Mouse (Mus musculus): ENCODE measurements around the gene Acot8. TPM values are rescaled to one million over a fixed set of nuclear protein-coding genes. Genes with fewer than 3 reads are reported as not detected.
"Not testable (repeated sequence)": the region's sequence is repeated elsewhere in the genome, so short reads cannot be mapped to it uniquely, and the experiment has no call there.

The Acot8 gene
- total RNA-seq, 2 experiments from 2014 or later, result 20.6 to 20.8 TPM

DNA sequence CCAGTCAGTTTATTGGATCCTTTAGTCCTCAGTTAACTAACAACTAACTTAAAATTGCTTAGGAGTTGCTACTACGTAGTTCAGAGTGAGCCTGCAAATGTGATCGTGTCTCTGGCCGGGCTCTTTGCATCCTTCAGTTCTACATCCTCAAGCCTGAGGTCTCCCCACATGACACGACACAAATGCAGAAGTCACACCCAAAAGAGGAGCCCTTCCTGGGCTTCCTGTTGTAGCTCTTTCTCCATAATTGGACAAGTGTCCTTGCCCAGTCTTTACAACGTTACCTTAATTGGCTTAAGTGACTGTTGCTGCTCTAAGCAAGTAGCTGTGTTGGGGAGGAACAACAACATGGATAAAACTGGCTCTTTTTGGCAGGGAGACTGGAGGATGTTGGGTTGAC, 10.7 kb upstream of the Acot8 start:
- no peak for DNase-seq
- intact Hi-C loops (cut with DNase I), result no loop called here

DNA sequence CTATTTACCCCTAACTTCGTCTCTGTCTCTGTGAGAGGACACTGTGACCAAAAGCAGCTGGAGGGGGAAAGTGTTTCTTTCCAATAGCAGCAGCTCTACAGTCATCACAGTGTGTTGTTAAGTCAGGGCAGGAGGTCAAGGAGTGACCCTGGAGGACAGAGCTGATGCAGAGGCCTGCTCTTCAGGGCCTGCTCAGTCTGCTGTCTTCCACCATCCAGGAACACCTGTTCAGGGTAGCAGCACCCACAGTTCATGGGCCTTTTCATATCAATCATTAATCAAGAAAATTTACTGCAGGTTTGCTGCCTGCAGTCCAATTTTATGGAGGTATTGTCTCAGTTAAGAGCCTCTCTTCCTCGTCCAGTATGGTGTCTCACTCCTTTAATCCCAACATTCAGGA, 8.9 kb upstream of the Acot8 start:
- intact Hi-C loops (cut with DNase I), result no loop called here
- no peak for DNase-seq

DNA sequence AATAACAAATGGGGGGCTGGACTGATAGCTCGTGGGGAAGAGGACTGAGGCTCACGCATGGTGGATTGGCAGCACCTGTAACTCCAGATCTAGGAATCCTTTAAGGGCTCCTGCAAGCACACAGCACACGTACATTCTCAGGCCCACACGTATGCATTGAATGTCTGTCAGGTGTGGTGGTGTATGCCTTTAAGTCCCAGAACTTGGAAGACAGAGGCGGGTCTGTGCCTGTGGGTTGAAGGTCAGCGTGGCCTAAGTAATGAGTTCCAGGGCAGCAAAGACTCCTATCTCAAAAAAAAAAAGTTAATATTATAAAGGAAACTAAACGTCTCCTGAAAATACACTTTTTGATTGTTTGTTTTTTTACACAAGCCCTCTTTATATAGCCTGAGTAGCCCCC, 1.9 kb upstream of the Acot8 start:
- DNase-seq, result no peak
- intact Hi-C loops (cut with DNase I), result no loop called here

DNA sequence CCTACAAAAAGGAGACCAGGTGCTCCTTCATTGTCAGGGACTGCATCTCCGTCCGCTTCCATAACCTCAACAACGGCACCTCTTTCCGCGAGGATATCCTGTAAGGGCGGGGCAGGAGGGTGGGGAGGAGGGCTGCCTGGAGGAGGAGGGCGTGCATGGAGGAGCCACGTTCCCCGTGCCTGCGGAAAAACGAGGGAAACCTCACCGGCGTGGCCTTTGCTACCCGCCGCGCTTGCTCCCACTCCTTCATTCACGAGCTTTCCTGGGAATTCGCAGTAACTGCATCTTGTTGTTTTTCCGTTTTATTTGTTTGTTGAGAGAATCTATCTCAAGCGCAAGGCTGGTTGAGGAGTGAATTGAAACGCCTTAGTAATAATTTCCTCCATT, 643 bp upstream of the Acot8 start:
- intact Hi-C loops (cut with DNase I), result no loop called here
- no peak for DNase-seq

DNA sequence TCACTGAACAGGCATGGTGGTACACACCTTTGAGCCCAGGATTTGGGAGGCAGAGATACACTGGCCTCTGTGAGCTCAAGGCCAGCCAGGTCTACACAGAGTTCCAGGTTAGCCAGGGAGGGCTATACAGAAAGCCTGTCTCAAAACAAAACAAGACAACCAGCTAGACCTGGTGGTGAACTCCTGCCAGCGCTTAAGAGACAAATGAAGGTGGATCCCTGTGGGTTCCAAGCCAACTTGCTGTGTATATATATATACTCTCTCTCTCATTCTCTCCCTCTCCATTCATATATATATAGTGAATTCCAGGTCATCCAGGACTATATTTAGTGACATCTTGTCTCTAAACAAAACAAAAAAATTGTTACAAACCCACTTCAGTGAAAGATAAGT, 765 bp downstream of the Acot8 start:
- DNase-seq, result no peak
- intact Hi-C loops (cut with DNase I), result no loop called here

DNA sequence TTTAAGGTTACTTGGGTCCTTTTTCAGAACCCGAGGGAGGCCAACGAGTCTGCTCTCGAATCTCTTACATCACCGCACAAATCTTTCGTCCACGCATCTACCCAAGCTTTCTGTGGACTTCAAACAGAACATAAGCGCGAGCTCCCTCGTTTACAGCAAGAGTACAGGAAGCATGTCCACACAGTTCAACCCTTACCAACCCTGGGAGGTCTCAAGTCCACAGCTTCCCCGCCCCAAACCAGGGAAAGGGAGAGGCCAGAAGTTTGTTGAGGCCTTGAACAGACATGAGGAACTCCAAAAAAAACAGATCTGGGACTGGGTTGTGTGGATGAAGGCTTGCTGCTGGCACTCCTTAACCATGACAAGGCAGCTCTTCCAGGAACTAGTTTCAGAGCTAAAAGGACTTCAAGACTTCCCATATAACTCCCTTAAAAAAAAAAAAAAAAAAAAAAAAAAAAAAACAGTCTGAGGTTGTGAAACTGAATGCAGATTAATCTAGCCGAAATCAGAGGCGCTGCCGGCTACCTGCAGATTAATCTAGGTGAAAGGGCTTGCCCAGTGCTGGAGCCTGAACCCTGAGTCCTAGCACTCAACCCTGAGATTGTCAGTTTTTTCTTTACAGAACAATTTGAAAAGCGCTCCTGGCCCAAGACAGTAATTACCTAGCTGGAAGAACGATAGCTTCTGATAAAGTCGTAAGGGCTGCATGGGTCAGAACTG, 1.3 kb downstream of the Acot8 start:
- intact Hi-C loops (cut with DNase I), result no loop called here
- no peak for DNase-seq

DNA sequence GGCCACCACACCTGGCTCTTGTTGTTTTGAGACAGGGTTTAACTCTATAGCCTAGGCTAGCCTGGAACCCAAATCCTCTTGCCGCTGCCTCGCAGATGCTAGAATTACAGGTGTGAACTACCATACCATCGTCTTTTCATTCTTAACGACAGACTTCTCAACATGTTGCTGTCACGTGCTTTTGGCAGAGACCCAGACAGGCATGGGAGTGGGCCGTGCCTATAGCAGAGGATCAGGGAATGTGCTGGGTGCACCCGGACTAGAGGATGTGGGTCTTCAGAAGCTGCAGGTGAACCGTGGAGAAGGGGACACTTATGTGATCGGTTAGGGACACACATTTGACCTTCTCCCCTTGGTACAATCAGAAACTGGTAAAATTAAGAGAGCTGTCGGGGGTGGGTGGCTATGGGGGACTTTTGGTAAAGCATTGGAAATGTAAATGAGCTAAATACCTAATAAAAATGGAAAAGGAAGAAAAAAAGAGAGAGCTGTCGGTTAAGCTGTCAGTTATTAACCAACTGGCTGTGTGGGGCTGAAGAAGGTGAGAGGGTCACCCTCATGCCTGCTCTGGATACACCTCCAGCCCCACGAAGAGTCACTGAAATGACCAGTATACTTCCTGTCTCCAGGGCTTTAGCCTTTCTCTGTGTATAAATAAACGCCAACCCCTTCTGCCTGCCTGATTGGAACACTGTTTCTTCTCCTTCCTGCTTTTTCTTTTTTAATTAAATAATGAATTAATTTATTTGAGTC, 4.3 kb downstream of the Acot8 start:
- intact Hi-C loops (cut with DNase I), result no loop called here
- DNase-seq, result no peak

DNA sequence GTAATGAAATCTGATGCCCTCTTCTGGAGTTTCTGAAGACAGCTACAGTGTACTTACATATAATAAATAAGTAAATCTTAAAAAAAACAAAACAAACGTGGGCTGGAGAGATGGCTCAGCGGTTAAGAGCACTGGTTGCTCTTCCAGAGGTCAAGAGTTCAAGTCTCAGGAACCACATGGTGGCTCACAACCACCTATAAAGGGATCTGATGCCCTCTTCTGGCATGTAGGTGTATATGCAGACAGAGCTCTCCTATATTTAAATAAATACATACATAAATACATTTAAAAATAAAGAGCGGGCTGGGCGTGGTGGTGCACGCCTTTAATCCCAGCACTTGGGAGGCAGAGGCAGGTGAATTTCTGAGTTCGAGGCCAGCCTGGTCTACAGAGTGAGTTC, 6.1 kb downstream of the Acot8 start:
- intact Hi-C loops (cut with DNase I); DNase-seq: not testable (repeated sequence)

DNA sequence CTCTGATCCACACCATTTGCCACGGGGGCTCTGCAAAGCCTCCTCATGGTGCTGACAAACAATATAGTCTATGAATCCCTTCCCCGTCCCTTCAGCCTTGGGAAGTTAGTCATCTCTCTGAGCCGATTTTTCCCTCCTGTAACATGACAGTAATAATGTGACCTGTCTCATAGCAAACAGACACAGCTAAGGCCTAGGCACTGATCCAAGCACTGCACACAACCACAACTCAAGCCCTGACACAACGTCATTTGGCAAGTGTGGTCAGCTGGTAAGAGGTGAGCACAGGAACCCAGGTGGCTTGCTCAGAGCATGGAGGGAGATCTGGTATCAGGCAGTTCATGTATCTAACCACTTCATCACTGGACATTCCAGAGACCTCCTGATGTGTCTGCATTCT, 8.8 kb downstream of the Acot8 start:
- DNase-seq, result no peak
- intact Hi-C loops (cut with DNase I), result no loop called here

DNA sequence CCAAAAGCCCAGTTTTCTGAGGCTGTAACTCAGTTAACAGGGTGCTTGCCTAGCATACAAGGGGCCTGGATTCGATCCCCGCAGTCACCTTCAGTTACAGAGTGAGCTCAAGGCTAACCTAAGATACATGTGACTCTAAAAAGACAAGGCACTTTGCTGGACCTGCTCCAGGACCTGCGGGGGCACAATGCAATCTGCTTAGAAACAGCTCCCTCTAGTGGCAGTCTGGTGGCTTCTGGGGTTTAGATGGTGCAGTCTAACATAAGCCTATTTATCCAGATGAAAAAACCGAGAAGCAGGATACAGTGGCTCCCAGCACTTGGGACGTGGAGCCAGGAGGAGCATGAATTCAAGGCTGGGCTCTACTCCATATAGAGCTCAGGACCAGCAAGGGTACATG, 10.4 kb downstream of the Acot8 start:
- DNase-seq, result peak; percentile 93
- intact Hi-C loops (cut with DNase I), result no loop called here

DNA sequence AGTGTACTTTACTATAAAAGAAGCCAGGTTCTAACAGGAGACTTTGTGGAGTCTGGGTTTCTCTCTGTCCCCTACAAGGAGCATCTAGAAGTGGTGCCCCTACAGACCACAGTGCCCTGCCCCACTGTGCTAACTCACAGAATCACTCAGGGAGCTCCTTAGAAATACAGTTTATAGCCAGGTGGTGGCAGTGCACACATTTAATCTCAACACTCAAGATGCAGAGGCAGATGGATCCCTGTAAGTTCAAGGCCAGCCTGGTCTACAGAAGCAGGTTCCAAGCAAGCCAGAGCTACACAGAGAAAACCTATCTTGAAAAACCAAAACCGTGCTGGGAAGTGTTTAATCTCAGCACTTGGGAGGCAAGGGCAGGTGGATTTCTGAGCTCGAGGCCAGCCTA, 10.9 kb downstream of the Acot8 start:
- DNase-seq, result no peak

DNA sequence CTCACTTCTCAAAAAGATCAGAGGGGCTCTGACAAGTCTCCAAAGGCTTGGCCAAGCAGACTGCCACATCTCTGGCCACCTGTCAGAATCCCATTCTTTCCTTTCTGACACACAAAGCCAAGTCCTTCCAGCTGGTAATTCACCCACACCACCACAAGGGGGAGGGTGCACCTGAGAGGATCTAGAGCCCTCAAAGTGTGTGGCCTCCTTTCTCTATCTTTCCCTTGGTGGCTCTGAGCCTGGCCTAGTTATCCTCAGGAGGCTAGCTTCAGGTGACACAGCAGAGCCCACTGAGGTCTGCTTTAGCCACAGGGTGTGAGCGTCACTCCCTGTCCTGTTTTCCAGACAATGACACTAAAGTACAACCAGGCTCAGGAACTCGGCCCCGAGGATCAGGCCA, 11.4 kb downstream of the Acot8 start:
- DNase-seq, result peak; percentile 62
- intact Hi-C loops (cut with DNase I), result no loop called here

More for the DNA sequence above, 10.9 kb downstream of the Acot8 start:
- intact Hi-C loops (cut with DNase I), result no loop called here

DNA sequence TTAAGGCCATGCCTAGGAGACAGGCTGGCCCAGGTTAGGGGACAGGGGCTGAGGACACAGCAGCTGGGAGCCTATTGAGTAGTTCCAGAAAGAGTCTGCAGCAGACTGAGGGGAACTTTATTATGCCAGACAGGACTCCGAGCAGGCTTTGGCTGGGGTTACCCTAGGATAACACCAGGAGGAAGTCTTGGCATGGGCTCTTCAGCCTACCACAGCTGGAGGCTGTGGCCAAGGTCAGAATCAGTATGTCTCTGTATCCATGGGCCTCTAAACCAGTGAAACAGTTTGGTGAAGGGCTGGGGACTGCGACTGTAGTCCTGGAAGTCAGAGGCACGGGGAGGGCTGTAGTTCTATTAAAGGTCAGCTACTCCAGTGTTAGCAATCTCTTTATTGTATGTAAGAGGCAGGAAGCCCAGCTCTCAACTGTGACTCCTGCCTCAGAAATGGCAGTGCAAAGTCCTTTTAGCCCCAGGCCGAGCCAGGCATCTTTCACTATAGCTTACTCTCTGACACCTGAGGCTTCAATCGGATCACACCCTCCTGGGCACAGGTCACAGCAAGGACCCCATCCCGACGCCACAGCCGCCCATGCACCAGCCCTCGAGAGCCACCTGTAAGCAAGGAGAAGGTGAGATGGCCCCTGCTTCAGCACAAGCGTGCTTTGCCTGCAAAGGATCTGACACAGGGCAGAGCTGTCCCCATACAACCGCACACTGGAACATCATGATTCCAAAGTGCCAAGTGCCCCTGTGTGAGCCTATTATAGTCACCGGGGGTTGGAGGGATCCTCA, 12.1 kb downstream of the Acot8 start:
- intact Hi-C loops (cut with DNase I), result no loop called here
- no peak for DNase-seq

DNA sequence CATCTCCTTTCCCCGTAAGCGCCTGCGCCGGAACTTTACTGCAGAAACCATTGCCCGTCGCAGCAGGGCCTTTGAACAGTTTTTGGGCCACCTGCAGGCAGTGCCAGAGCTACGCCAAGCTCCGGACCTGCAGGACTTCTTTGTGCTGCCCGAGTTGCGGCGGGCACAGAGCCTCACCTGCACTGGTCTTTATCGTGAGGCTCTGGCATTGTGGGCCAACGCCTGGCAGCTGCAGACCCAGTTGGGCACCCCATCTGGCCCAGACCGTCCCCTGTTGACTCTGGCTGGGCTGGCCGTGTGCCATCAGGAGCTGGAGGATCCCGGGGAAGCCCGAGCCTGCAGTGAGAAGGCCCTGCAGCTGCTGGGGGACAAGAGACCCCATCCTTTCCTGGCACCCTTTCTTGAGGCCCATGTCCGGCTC, 12.8 kb downstream of the Acot8 start:
- intact Hi-C loops (cut with DNase I), result no loop called here
- DNase-seq, result peak; percentile 45

DNA sequence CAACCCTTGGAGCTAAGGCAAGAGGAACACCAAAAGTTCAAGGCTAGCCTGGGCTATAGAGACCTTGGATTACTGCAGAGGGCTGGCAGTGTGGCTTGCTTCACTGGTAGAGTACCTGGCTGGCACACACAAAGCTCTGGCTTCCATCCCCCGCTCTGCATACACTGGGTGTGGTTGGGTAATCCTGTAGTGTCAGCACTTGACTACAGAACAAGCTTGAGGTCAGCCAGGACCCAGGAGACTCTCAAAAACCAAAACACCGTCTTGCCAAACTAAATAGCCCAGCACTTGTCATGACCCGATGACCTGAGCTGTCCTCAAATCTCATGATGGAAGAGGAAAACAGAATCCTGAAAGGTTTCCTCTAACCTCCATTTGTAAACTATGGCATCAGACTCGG, 14.2 kb downstream of the Acot8 start:
- DNase-seq, result no peak
- intact Hi-C loops (cut with DNase I), result no loop called here

DNA sequence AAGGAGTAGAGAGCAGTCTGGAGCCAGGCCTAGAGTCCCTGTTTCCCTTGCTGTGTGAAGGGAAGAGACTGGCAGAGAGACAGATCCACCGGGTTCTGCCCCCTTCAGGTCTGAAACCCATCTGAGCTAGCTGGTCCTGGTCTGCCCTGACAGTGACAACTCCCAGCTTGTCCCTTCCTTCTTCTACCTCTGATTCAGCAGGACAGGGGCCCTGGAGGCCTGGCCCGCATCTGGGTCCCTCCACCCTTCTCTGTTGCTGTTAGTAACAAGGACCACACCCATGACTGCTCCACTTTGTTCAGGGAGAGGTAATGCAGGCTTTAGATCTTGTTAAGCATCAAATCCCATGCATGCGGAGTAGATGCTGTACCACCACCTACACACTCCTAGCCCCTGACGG, 16.3 kb downstream of the Acot8 start:
- DNase-seq, result no peak

DNA sequence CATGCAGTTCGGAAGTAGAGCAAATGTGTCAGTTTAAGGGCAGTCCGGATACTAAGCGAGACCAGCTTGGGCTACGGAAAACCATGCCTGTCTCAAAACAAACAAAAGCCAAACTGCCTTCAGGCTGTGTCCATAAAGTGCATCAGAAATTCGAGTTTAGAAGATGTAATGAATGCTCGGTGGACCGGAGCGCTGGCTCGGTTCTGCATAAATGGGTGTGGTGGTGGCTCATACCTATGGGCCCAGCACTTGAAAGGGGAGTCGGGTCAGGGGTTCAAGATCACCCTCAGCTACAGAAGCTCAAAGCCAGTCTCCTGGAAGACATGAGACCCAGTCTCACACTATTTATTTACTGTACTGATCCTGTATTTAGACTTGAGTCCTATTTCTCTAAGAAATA, 16.9 kb downstream of the Acot8 start:
- intact Hi-C loops (cut with DNase I), result no loop called here

More for the DNA sequence above, 16.3 kb downstream of the Acot8 start:
- intact Hi-C loops (cut with DNase I), result no loop called here

DNA sequence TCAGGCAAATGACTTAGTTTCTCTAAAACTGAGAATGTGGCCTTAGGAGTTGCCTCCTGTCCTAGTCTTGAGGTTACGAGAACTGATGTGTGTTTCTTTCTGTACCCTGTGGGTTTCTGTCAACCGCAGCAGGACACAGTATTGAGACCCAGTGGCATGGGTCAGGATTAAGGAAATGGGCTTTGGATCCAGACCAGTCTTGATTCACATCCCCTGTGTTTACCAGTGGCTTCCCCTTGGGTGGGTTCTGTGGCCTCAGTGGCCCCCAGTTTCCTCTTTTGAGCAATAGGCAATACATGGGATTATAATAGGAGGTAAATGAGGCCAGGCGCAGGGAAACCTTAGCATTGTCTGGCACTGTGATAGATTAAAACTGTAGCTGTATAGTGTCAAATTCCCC, 17.6 kb downstream of the Acot8 start:
- DNase-seq, result no peak
- intact Hi-C loops (cut with DNase I), result no loop called here

More for the DNA sequence above, 16.9 kb downstream of the Acot8 start:
- DNase-seq, result no peak

DNA sequence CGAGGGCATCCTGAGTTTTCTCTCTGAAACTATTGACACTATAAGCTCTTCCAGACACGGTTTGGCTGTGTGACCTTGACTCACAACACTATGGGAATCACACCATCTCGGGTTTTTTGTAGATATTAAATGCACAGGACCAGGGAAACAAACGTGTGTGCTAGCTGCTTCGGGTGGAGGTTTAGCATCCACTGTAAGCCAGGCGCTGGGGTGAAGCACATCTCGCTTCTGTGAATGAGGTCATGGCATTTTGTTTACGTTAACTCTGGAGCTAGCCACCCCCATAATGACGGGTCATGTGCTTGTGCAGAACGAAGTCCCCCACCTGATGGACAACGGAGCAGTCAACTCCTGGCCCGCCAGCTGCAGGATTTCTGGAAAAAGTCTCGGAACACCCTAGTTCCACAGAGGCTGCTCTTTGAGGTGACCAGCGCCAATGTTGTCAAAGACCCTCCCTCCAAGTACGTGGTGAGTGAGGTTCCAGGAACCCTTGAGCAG, 18.2 kb downstream of the Acot8 start:
- intact Hi-C loops (cut with DNase I), result no loop called here
- DNase-seq, result no peak

DNA sequence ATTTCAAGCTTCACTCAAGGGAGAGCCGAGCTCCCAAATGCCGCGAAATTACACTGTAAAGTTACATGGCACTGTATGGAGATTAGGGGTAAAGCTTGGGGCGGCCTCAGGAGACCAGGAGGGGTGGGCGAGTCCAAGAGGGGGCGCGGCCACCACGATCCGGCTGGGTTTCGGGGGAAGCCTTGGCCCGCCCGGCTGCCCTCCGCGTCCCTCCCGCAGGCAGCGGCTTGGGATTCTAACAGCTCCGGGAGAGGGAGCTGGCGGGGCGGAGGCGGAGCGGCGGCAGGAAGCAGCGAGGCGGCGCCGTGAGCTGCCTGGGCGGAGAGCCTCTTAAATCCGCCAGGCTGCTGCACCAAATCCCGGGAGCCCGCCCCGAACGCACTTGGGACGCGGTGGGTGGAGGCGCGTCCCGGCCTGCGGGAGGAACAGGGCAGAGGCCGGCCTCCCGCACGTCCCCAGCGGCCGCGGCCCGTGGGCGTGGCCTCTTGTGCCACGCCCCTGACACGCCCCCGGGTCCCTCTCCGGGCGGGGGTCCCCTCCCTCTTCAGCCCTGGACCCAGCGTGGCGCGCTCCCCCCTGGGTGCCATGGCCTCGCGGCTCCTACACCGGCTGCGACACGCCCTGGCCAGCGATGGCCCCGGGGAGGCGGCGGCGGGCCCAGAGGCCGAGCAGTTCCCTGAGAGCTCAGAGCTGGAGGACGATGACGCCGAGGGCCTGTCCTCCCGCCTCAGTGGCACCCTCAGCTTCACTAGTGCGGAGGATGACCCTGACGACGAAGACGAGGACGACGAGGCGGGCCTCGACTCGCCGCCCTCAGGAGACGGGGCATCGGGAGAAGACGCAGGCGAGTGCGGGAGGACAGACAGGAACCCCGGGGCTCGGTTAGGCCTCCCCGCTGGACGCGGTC, 18.9 kb downstream of the Acot8 start, which contains the start of gene Snx21:
Gene Snx21 (plus strand): TSS at position 343 of the 907 bp plus-strand sequence.
- intact Hi-C loops (cut with DNase I), result no loop called here
- peak; percentile 82 for DNase-seq
